Mouse (Mus musculus) limb, embryonic 14.5 days (tissue): ENCODE measurements at regions not wholly inside any gene's neighbourhood (a gene's known extent, or its start where the extent isn't known, plus 50 kb on each side); places are given as distances from the start of the nearest gene placed in this dataset.

ENCODE experiments used
- ATAC-seq: fragments of 200-750 bp; cut with Nextera tagmentation; 2 replicates; pipeline ENCODE4 v1.8.0; 2017; ENCODE audit warnings: low read depth, moderate number of reproducible peaks, moderate TSS enrichment; ENCODE audit not compliant: low FRiP score
- DNase-seq: peaks from one replicate; pipeline ENCODE4 v3.0.0-alpha.2; 2015; ENCODE audit warnings: low spot score
- H3K27ac ChIP-seq: fragments of 300-500 bp; sonication (generic); replicated peaks from 2 replicates; pipeline ENCODE4 v1.5.1; 2014; ENCODE audit warnings: low read depth, mild to moderate bottlenecking, low read length, moderate library complexity, mixed read lengths
- H3K27me3 ChIP-seq: fragments of 300-500 bp; sonication (generic); 2 replicates; pipeline ENCODE4 v1.6.1; 2014; ENCODE audit warnings: low read length, mixed read lengths; ENCODE audit not compliant: control insufficient read depth, insufficient read depth
- H3K36me3 ChIP-seq: fragments of 300-500 bp; sonication (generic); 2 replicates; pipeline ENCODE4 v1.6.1; 2014; ENCODE audit warnings: mild to moderate bottlenecking, low read length, moderate library complexity, mixed read lengths; ENCODE audit not compliant: control insufficient read depth, insufficient read depth
- H3K4me1 ChIP-seq: fragments of 300-500 bp; sonication (generic); 2 replicates; pipeline ENCODE4 v1.6.1; 2014; ENCODE audit warnings: antibody characterized with exemption, low read length, mixed read lengths; ENCODE audit not compliant: control insufficient read depth, insufficient read depth
- H3K4me2 ChIP-seq: fragments of 300-500 bp; sonication (generic); replicated peaks from 2 replicates; pipeline ENCODE4 v1.6.1; 2014; ENCODE audit warnings: low read depth, mild to moderate bottlenecking, low read length, moderate library complexity; ENCODE audit not compliant: severe bottlenecking
- H3K4me3 ChIP-seq: fragments of 300-500 bp; sonication (generic); replicated peaks from 2 replicates; pipeline ENCODE4 v1.5.1; 2014; ENCODE audit warnings: low read length
- H3K9ac ChIP-seq: fragments of 300-500 bp; sonication (generic); 2 replicates; pipeline ENCODE4 v1.6.1; 2014; ENCODE audit warnings: mild to moderate bottlenecking, low read depth, low read length, moderate library complexity; ENCODE audit not compliant: severe bottlenecking
- H3K9me3 ChIP-seq: fragments of 300-500 bp; sonication (generic); 2 replicates; pipeline ENCODE4 v1.6.1; 2016; ENCODE audit warnings: low read length; ENCODE audit not compliant: control insufficient read depth
- POLR2A ChIP-seq: fragments of 200-500 bp; IDR thresholded peaks from 2 replicates; pipeline ENCODE4 v1.8.0; 2012; ENCODE audit warnings: inconsistent platforms, mild to moderate bottlenecking, moderate library complexity, borderline replicate concordance; ENCODE audit not compliant: insufficient read depth, insufficient read length; ENCODE audit errors: extremely low read depth
- WGBS: fragments of 180-500 bp; shearing (Covaris S2); extraction: QIAGEN DNeasy Blood & Tissue Kit; methylation state at CpG from one replicate; pipeline ENCODE4 v1.1.7; 2014; 5-methylcytosine and 5-hydroxymethylcytosine counted together

- no peaks in the 10 kb centered on the region for H3K36me3 ChIP-seq
- no peak overlapping the region for H3K9ac ChIP-seq
- no peaks in the 10 kb centered on the region for H3K27me3 ChIP-seq
- H3K4me2 ChIP-seq = no peak overlapping the region
- WGBS = 79% methylated on average over 14 of the region's 14 CpGs
- H3K4me1 ChIP-seq = 0 out of 2 replicates have a peak, but pooled peaks cover 2% of the 10 kb centered on the region
- H3K27ac ChIP-seq = no peak overlapping the region
- ATAC-seq (no peak), DNase-seq (no peak)
- H3K4me3 ChIP-seq = no peak overlapping the region
- no peak for TF ChIP-seq POLR2A
- H3K9me3 ChIP-seq = no peaks in the 10 kb centered on the region
Measured at GRCm38 (mm10) chr10:120655238-120655931, 179.1 kb upstream of the Hmga2 start.

GRCm38 (mm10) chr10:120652525-120653215, 176.4 kb upstream of the Hmga2 start:
- no peaks in the 10 kb centered on the region for H3K27me3 ChIP-seq
- no peak overlapping the region for H3K9ac ChIP-seq
- ATAC-seq = peak; percentile 26; the same call in 1 of the 2 replicates

GRCm38 (mm10) chr10:120651845-120652244, 175.6 kb upstream of the Hmga2 start:
- no peak for TF ChIP-seq POLR2A
- Histone ChIP-seq H3K36me3 (no peaks in the 10 kb centered on the region), H3K4me1 (peaks cover 19% of the 10 kb centered on the region), H3K27me3 (no peaks in the 10 kb centered on the region), H3K4me3 (no peak overlapping the region), H3K9ac (no peak overlapping the region), H3K9me3 (no peaks in the 10 kb centered on the region), H3K4me2 (no peak overlapping the region), H3K27ac (no peak overlapping the region)
- no peak for ATAC-seq
- no peak for DNase-seq
- 94% methylated on average over 5 of the region's 5 CpGs for whole genome bisulfite sequencing

More at GRCm38 (mm10) chr10:120652525-120653215, 176.4 kb upstream of the Hmga2 start:
- H3K4me3 ChIP-seq = no peak overlapping the region
- DNase-seq = peak; percentile 69
- no peaks in the 10 kb centered on the region for H3K36me3 ChIP-seq
- H3K4me2 ChIP-seq = no peak overlapping the region
- no peaks in the 10 kb centered on the region for H3K9me3 ChIP-seq
- peaks cover 11% of the 10 kb centered on the region for H3K4me1 ChIP-seq
- no peak overlapping the region for H3K27ac ChIP-seq
- TF ChIP-seq POLR2A = no peak
- 82% methylated on average over 6 of the region's 6 CpGs for WGBS

- DNase-seq = no peak
- Histone ChIP-seq H3K4me2 (no peak overlapping the region), H3K9me3 (no peaks in the 10 kb centered on the region), H3K9ac (no peak overlapping the region), H3K27me3 (no peaks in the 10 kb centered on the region), H3K4me3 (no peak overlapping the region), H3K4me1 (peaks cover 26% of the 10 kb centered on the region), H3K36me3 (no peaks in the 10 kb centered on the region), H3K27ac (no peak overlapping the region)
- TF ChIP-seq POLR2A = no peak
- WGBS = 96% methylated on average over 9 of the region's 9 CpGs
- no peak for ATAC-seq
Measured at GRCm38 (mm10) chr10:120650336-120650735, 174.1 kb upstream of the Hmga2 start.

GRCm38 (mm10) chr10:120648741-120649140, 172.5 kb upstream of the Hmga2 start:
- WGBS = 45% methylated on average over 3 of the region's 3 CpGs
- peaks cover 26% of the 10 kb centered on the region for H3K4me1 ChIP-seq
- no peak for TF ChIP-seq POLR2A
- no peak overlapping the region for H3K27ac ChIP-seq
- H3K9ac ChIP-seq = no peak overlapping the region
- no peak overlapping the region for H3K4me3 ChIP-seq
- no peak for DNase-seq
- H3K4me2 ChIP-seq = no peak overlapping the region
- H3K27me3 ChIP-seq = no peaks in the 10 kb centered on the region
- no peaks in the 10 kb centered on the region for H3K36me3 ChIP-seq
- H3K9me3 ChIP-seq = no peaks in the 10 kb centered on the region
- no peak for ATAC-seq
